Mouse (Mus musculus) neutrophil, adult 5-6 weeks (primary cell): Measurements from ENCODE around the gene Hist2h2be. TPM values are rescaled to one million over a fixed set of nuclear protein-coding genes. Genes with fewer than 3 reads are reported as not detected.
"Not testable (repeated sequence)": the region's sequence is repeated elsewhere in the genome, so short reads cannot be mapped to it uniquely, and the experiment has no call there.

Experiments used
- ATAC-seq: fragments of 151-379, 151-347 bp; 2 replicates; pipeline ENCODE4 v1.8.0; 2017; ENCODE audit warnings: mild to moderate bottlenecking, moderate TSS enrichment; ENCODE audit not compliant: insufficient number of reproducible peaks, poor library complexity, low FRiP score, severe bottlenecking; ENCODE audit errors: extremely low read depth
- total RNA-seq: library from RNA; stranded (forward); fragments of 200-1000 nt; gene quantifications from 2 replicates; pipeline ENCODE4 v1.2.3, GENCODE M21; 2017

Hist2h2be gene
- total RNA-seq, result 18.0 and 21.3 TPM in 2 replicates

DNA sequence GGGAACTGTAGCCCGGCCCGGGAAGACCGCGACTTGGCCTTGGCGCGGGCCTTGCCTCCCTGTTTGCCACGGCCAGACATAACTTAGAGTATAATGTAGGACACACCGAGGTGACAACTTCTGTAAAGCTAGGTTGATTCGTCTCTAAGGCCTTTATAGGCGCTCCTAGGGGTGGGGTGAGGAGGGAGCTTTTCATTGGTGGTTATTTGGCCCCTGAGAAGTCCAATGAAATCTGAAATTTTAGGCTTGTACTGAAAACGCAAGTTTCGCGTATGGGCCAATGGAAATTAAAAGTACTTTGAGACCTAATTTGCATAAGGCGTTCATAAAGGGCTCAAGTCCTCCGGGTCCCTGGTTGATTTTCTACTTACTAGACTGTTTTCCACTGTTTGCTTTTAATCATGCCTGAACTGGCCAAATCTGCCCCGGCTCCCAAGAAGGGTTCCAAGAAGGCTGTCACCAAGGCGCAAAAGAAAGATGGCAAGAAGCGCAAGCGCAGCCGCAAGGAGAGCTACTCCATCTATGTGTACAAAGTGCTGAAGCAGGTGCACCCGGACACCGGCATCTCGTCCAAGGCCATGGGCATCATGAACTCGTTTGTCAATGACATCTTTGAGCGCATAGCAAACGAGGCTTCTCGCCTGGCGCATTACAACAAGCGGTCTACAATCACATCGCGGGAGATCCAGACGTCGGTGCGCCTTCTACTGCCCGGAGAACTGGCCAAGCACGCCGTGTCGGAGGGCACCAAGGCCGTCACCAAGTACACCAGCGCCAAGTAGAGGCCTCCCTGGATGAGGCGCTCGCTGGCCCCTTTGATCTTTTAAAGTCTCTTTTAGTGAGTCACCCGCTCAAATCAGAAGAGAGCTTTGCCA lies at the start of gene Hist2h2be, which contains the start of gene Hist2h2ac:
TSS of gene Hist2h2be (plus strand) at position 355 of the 875 bp plus-strand sequence.
TSS of gene Hist2h2ac (minus strand) at position 116 of the 875 bp plus-strand sequence.
- ATAC-seq, result peak; percentile 83

DNA sequence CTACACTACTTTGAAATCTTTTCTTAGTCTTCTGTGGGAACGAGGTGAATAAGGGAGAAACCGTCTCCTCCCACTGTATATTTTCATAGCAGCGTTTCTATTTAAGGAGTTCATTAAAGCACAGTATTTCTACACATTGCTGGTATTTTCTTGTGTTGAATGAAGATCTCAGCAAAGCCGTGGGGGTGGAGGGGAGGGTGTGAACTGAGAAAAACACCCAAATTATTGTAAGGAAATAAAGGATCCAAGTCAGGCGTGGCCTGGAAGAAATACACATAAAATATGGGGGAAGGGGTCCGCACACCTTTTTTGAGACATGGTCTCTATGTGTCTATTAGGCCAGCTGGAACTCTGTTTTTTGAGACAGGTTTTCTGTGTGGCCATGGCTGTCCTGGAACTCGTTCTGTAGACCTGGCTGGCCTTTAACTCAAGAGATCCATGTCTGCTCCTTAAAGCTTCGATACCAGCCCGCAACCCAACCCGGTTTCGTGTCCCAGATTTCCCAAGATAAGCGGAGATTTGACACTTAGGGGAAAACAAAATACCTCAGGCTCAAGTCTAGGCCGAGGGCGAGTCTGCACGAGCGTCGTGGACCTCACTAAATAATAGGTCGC lies 49.2 kb upstream of the Hist2h2be start:
- no peak for ATAC-seq

DNA sequence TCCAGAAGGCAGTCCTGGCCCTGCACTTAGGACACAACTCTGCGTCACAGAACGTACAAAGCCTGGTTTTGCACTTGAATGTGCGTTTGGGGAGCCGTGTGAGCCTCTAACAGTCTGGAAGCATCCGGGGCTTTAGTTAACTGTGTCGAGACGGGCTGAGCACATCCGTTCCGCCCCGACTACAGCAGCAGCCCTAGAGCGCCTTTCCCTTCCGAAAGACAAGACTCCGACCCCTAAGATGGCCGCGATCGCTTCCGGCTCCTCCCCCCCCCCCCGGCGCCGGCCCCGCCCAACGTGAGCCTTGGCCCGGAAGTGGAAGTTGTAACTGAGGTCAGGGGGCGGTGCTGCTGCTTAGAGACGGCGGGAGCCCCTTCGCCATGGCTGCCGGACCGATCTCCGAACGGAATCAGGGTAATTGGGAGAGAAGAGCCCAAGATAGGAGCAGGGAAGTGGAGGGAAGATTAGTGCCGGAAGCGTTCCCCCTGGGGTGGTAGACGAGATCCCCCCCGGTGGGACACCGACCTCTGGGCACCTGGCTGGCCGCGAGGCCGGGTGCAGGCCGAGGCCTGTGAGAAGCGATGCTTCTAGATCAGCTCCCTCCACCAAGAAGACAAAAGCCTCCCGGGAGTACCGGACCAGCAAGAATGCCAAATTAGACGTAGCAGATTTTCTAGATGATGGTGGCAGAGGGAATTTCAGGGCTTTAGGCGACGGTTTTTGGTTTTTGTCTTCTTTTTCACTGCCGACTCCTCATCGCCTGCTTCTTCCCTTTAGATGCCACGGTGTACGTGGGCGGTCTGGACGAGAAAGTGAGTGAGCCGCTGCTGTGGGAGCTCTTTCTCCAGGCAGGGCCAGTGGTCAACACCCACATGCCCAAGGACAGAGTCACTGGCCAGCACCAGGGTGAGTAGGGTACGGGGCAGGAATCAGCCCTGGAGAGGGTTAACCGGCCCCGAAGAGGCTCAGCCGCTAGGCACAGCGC lies 48.4 kb upstream of the Hist2h2be start, which contains the start of gene Sf3b4:
TSS of gene Sf3b4 (plus strand) at position 136 of the 982 bp plus-strand sequence.
- peak; percentile 87 for ATAC-seq

DNA sequence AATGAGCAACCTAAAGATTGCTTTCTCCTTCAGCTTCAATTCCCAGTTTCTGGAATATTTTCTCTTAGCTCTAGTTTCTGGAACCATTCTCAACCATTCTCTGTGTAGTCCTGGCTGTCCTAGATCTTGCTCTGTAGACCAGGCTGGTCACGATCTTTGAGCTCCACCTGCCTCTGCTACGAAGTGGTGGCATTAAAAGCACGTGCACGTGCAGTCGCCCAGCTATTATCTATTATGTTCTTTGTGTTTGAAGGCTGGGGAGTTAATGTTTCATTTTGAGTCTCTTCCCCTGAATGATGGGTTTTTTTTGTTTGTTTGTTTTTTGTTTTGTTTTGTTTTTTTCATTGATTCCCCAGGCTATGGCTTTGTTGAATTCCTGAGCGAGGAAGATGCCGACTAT lies 47.7 kb upstream of the Hist2h2be start:
- no peak for ATAC-seq

DNA sequence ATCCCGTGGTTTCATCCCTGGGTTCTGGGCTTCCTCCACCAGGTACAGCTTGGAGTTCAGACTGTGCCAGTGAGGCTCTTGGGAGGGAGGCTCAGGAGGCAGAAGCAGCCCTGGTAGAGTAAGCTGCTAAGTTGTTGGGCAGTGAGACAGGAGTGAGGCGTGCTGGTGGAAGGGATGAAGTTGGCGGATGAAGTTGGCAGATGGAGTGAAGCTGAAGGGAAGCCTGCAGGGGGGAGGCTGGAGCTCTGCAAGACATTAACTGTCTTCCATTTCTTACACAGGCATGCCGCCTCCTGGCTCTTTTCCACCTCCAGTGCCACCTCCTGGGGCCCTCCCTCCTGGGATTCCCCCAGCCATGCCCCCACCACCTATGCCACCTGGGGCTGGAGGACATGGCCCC lies 46.9 kb upstream of the Hist2h2be start:
- ATAC-seq, result not testable (repeated sequence)

DNA sequence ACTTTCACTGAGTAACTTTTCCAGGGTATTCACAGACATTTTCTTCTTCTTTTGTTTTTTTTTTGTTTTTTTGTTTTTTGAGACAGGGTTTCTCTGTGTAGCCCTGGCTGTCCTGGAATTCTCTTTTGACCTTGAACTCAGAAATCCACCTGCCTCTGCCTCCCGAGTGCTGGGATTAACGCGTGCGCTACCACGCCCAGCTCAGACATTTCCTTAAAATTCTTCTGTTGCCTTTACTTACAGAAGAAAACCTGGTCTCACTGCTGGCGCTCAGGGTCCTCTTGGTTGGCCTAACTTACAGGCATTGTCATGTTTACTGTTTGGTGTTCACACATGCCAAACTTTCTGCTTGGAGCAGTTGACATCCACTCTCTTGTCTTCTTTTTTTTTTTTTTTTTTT lies 45.7 kb upstream of the Hist2h2be start:
- no peak for ATAC-seq

DNA sequence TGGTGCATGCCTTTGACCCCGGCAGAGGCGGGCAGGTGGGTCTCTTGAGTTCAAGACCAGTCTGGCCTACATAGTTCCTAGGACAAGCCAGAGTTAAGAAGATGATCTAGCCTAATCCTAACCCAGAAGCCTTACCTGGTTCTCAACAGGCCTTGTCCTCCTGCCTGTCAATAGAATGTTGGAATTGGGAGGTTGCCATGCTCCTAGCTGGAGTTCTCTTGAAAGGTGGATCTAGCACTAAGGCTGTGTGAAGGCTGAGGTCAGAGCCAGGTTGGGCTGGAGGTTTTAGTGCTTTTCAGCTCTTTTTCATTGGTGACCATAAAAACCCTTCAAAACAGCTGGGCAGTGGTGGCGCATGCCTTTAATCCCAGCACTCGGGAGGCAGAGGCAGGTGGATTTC lies 42.5 kb upstream of the Hist2h2be start:
- no peak for ATAC-seq

DNA sequence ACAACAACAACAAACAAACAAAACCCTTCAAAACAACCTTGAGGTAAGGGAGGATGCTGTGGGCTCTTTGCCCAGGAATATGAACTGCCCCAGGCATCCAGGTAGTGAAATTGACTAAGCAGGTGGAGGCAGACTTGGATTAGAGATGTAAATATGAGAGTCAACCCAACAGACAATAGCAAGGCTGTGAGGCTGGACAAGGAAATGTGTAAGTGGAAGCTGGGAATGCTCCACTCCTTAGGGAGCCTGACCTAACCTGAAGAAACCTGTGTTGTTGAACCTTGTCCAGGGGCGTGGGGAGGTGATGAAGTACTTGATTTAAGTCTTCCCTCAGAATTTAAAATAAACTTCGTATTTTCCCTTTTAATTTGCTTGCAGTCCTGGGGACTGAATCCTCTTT lies 42.0 kb upstream of the Hist2h2be start:
- ATAC-seq, result no peak

DNA sequence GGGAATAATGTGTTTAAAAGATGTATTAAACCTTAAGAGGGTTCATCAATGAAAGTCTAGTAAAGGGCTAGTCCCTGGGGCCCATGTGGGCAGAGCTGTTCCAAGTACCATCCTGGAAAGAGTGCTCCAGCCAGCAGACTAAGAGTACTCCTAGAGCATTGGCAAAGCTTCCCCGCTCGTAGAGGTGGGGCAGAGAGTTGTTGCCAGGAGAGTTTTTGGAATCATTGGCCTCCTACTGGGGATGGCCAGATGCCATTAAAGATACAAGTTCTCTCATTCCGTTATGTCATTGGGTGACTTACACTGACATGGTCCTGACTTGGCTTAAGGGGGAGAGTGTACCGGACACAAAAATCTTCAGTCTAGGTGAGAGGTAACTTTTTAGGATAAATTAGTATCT lies 41.4 kb upstream of the Hist2h2be start:
- ATAC-seq, result no peak

DNA sequence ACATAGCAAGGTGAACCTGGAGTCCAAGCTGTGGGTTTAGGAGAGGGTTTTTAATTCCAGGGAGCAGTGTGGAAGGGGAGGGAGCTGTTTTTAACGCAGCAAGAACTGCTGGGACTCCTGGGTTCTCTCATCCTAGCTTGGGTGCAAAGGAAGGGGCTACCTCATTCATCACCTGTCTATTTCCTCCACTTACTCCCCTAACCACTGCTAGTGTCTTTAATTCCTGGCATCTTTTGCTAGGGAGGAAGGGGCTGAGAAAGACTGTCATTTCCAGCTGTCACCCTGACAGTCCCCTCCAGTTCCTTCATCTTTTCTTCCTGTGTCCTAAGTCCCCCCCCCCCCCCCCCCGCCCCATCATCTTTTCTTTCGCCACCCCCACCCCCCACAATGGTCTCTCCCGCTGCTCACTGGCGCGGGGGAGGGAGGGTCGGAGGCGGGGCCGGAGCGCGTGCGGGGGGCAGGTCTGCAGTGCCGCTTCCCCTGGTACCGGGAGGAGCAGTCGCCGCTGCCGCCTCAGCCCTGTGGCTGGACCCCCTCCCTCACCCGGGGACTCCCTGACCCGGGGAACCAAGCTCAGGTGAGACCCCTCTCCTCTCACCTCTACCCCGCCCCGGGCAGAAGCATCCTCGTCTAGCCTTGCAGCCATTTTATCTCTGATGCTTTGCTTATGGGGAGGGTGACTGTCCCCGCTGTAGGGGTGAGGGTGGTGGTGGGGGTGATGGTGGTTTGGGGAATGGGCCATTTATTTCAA lies 40.0 kb upstream of the Hist2h2be start, which contains the start of gene Sv2a:
TSS of gene Sv2a (plus strand) at position 425 of the 751 bp plus-strand sequence.
- ATAC-seq, result peak; percentile 9; the same call in 1 of the 2 replicates

DNA sequence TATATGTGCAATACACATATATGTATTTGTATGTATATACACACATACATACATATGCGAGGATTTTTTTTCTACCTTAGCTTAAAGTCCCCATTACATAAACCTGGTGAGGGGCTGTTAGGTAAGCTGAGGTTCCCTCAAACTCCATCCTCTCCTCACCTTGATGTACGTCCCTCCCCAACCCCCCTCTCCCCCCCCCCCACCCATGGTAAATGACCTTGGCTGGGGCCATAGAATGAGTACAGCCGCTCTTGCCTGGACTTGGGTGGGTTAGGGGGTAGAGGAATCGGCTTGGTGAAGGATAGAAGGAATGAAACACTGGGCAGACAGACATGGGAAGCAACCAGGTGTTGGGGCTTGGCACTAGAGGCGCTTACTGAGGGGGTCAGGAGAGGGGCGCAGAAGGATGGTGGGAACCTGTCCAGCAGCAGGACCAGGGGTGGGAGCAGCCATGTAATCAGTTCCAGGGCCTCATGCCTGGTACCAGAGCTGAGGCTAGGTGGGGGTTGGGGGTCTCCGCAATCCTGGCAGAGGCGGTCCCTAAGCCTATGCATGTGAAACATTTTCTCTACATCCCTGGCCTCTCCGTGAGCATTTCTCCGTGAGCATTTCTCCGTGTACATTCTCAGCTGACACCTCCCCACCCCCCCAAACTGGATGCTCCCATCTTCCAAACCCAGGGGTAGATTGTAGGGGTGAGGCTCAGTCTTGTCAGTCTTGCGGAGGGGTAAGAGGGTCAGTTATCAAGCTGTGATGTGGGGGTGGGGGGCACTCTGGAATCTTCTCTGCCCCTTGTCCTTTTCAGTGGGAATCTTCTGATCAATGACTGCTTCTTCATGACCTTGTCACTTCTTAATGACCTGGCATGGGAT lies 39.2 kb upstream of the Hist2h2be start:
- ATAC-seq, result 0 out of 2 replicates have a peak, but pooled peaks have one; percentile 4

DNA sequence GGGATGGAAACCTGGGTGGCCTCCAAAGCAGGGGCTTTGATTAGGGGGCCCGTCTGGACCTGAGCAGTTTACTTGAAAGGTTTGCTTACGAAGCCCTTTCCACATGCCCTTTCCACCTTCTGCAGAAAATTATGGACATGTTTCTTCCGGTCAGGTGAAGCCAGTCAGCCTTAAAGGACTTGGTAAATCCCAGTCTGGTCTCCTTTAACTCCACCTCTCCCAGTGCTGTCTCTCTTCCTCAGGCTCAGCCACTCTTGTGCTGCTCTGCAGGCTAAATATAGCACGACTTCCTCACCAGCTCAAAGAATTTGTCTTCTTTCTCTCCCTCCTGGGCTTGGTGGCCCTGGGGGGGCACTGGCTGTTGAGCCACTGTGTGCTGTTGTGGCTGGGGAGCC lies 38.5 kb upstream of the Hist2h2be start:
- no peak for ATAC-seq

DNA sequence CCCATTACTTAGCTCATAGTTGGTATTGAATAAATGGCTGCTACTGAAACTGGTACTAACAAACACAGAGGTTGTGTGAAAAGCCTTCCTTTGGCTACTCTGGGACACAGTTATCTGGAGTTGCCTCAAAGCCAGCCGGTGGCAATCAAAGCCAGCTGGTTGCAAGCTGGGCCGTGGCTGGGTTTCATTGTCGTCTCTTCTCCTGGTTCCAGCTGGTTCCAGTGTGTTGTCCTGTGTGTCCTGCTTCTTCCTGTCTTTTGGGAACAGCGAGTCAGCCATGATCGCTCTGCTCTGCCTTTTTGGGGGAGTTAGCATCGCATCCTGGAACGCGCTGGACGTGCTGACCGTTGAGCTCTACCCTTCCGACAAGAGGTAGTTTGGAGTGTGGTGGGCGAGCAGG lies 27.9 kb upstream of the Hist2h2be start:
- ATAC-seq, result no peak

DNA sequence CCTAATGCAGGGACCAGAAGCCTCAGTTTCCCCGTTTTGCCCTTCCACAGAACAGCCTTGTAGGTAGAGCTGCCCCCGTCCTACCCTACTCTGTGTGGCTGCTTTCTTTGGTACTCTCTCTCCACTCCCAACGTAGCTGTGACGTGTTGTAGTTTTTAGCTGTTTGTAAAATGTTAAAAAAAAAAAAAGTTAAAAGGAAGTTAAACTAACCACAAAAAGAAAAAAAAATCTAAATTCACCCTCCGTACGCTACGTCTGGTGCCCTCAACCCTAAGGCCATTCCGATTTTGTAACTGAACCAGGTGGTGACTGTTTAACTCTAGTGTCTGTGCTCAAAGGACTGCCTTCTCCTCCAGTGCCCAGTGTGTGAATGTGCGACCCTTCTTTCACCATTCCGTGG lies 26.0 kb upstream of the Hist2h2be start:
- no peak for ATAC-seq

DNA sequence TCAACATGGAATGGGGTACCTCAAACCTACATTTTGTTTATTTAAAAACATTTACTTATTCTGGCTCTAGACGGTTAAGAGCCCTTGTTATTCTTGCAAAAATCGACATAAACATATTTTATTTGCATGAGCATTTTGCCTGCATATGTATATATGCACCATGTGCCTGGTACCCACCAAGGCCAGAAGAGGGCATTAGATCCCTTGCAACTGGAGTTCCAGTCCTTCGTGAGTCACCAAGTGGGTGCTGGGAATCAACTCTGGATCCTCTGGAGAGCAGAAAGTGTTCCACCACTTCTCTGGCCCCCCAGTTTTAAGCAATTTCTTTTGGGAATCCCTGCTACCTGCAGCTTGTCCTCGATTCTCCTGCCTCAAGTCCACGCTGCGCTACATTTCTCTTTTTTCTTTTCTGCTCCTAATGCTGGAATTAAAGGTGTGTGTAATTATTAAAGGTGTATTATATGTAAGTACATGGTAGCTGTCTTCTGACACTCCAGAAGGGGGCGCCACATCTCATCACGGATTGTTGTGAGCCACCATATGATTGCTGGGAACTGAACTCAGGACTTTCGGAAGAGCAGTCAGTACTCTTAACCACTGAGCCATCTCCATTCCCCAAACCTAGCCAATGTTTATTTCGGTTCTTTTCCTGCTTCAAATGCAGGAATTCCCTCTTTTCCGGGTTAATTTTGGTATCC lies 25.2 kb upstream of the Hist2h2be start:
- ATAC-seq, result no peak

DNA sequence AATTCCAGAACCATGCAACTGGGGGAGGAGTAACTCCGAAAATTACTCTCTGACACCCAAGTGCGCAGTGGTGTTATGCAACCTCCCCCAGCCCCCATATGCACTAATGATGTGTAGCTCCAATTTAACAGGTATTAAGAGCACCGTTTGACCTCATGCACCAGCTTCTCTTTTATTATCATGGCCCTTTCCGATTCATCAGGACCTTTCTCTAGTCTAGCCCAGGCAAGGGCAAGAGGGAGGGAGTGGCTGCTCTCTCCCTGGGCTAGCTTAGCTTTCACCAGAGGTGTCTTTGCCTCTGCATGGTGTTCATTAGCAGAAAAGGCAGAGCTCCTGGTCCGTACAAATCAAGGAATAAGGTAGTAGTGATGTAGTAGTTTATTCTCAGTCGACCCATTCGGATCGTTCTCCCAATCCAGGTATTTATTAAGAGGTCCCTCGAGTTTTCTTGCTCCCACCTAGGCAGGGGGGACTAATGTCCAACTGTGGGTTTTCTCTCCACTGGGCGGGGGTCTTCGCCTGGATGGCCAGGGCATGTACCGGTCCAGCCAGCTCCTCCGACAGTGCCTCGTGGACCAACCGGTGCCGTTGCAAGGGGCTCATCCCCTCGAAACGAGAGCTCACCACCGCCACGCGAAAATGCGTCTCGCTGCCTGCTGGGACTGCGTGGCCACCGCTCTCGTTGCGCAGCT lies 24.3 kb upstream of the Hist2h2be start:
- ATAC-seq, result no peak
